Mouse (Mus musculus) right cerebral cortex, adult 18-20 months (tissue): ENCODE results near the gene Zfp513.
A peak's percentile ranks its signal among the peaks of the same experiment; 100 is the strongest.

Experiments
- DNase-seq: peaks from one replicate; pipeline ENCODE4 v3.0.0; 2022; ENCODE audit warnings: mixed read lengths

Gene Zfp513

GRCm38 (mm10) chr5:31199893-31200292 is 2.2 kb downstream of the Zfp513 start:
- no peak for DNase-seq

- DNase-seq = no peak
These were observed 2.7 kb downstream of the Zfp513 start for GRCm38 (mm10) chr5:31199321-31199892.

GRCm38 (mm10) chr5:31198616-31199320 is 3.3 kb downstream of the Zfp513 start:
- no peak for DNase-seq

GRCm38 (mm10) chr5:31198170-31198569 is 3.9 kb downstream of the Zfp513 start:
- no peak for DNase-seq

- DNase-seq = no peak
These were observed 5.0 kb downstream of the Zfp513 start for GRCm38 (mm10) chr5:31197072-31197471.

- DNase-seq = no peak
These were observed 5.9 kb downstream of the Zfp513 start for GRCm38 (mm10) chr5:31196207-31196606.

- no peak for DNase-seq
These were observed 6.4 kb downstream of the Zfp513 start for GRCm38 (mm10) chr5:31195671-31196070.

GRCm38 (mm10) chr5:31194486-31195485 is 7.3 kb downstream of the Zfp513 start:
- DNase-seq = no peak

GRCm38 (mm10) chr5:31193631-31194281 is 8.3 kb downstream of the Zfp513 start:
- no peak for DNase-seq

- DNase-seq = peak; percentile 100
These were observed 9.0 kb downstream of the Zfp513 start, which contains the start of the genes Snx17 and Eif2b4 for GRCm38 (mm10) chr5:31192939-31193630. Gene Snx17, plus strand, starts transcription at chr5:31193227. Gene Eif2b4, minus strand, starts transcription at chr5:31193430.

GRCm38 (mm10) chr5:31192045-31192938 is 9.8 kb downstream of the Zfp513 start:
- DNase-seq = no peak

GRCm38 (mm10) chr5:31190201-31190600 is 11.9 kb downstream of the Zfp513 start:
- DNase-seq = no peak

GRCm38 (mm10) chr5:31188223-31188840 is 13.8 kb downstream of the Zfp513 start:
- no peak for DNase-seq

- DNase-seq = no peak
These were observed 18.4 kb downstream of the Zfp513 start for GRCm38 (mm10) chr5:31183678-31184077.

- DNase-seq = no peak
These were observed 20.8 kb downstream of the Zfp513 start for GRCm38 (mm10) chr5:31181183-31181770.

GRCm38 (mm10) chr5:31179766-31180630 is 22.1 kb downstream of the Zfp513 start, which contains the start of the genes Gm29609 and Gtf3c2:
Gene Gm29609, minus strand, starts transcription at chr5:31179911.
Gene Gtf3c2, minus strand, starts transcription at chr5:31180144.
- DNase-seq = peak; percentile 98

- DNase-seq = no peak
These were observed 22.8 kb downstream of the Zfp513 start for GRCm38 (mm10) chr5:31179301-31179765.

GRCm38 (mm10) chr5:31168630-31169029 is 33.5 kb downstream of the Zfp513 start:
- DNase-seq = no peak

GRCm38 (mm10) chr5:31164878-31165277 is 37.2 kb downstream of the Zfp513 start:
- DNase-seq = no peak
